In the genomic region with DNA sequence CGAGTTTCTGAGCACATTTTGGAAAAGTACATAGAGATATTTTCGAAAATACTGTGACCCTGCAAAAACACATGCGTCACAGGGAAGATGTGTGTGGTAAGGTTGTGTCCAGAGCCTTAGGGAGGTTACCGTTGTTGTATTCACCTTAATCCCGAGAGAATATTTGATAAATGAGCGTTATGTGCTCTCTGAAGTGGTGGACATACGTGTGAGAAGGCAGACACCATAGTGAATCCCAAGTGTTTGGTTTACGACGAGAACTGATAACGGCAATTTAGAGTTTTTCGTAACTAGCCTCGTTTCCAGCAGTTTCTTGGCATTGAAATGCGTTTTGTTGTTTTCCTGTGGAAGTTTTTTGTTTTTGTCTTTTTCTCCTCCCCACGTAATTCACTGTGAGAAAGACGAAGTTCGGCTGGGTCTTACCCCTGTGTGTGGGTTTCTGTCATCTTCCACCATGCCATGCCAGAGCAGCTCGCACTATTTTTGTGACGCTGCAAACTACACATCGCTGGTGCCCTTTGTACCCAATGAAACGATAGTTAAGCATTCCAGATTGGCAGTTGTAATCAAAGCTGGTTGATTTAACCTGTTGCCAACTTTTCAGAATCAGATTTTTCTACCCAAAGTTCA, we compare ENCODE assay signal across 8 mouse cellular contexts. TPM values are rescaled to one million over a fixed set of nuclear protein-coding genes. Genes with fewer than 3 reads are reported as not detected.
DNase-seq lines count a peak whose midpoint lies in the region; ATAC-seq and TF ChIP-seq lines count a peak whose summit lies in the region.

No protein-coding gene starts in this region.

- H3K4me1 ChIP-seq in cerebellum, adult 2 months (ENCODE audit: control insufficient read depth, insufficient read depth, low read length): no peaks in the 10 kb centered on the region; the same call in 1 of the 2 replicates
- H3K4me1 ChIP-seq in hindbrain, embryonic 16.5 days (ENCODE audit: control insufficient read depth, insufficient read depth, low read depth, low read length): peaks cover 19% of the 10 kb centered on the region

- peak overlapping the region; percentile 98 for H3K9ac ChIP-seq in hindbrain, embryonic 16.5 days (ENCODE audit: low read depth, low read length)

- no peak for TF ChIP-seq POLR2A in cerebellum, adult 2 months (IDR thresholded peaks at IDR 0.05; ENCODE audit: borderline replicate concordance, insufficient read depth, low read length)

- no peaks in the 10 kb centered on the region for H3K9me3 ChIP-seq in hindbrain, embryonic 16.5 days (ENCODE audit: control insufficient read depth, low read length)

- 2% methylated on average over 20 of the region's 20 CpGs for WGBS in cerebellum, adult 2 months
- 4% methylated on average over 20 of the region's 20 CpGs for WGBS in hindbrain, embryonic 16.5 days
- WGBS in macrophage (ENCODE audit: missing documents): under 1% methylated on average over 20 of the region's 20 CpGs

- DNase-seq in cerebellum, adult 2 months: no peak
- no peak for DNase-seq in cerebellum, postnatal 4 days (ENCODE audit: low spot score in 2 of 2)
- peak; percentile 25 for DNase-seq in thymus, postnatal 14 days
- DNase-seq in thymus, postnatal 25 days: no peak
- DNase-seq in spleen, postnatal 36 days (ENCODE audit: low spot score in 2 of 2): no peak
- no peak for DNase-seq in frontal cortex, postnatal 10 days (ENCODE audit: low spot score in 2 of 2)

- H3K4me2 ChIP-seq in hindbrain, embryonic 16.5 days (ENCODE audit: low read length): peak overlapping the region; percentile 79

- TF ChIP-seq CTCF in cerebellum, adult 2 months (IDR thresholded peaks at IDR 0.05; ENCODE audit: borderline replicate concordance, insufficient read depth, low read depth, low read length): no peak

- ATAC-seq in hindbrain, embryonic 16.5 days: no peak

- no peaks in the 10 kb centered on the region for H3K27me3 ChIP-seq in cerebellum, adult 2 months (ENCODE audit: control insufficient read depth, insufficient read depth, low read length)
- H3K27me3 ChIP-seq in hindbrain, embryonic 16.5 days (replicated peaks; ENCODE audit: control insufficient read depth, insufficient read depth, low read length): no peaks in the 10 kb centered on the region

- peak overlapping the region; percentile 57; the same call in 1 of the 2 replicates for H3K27ac ChIP-seq in cerebellum, adult 2 months (ENCODE audit: insufficient read depth, low read length)
- peak overlapping the region; percentile 93 for H3K27ac ChIP-seq in hindbrain, embryonic 16.5 days (ENCODE audit: low read depth, low read length)
- H3K27ac ChIP-seq in macrophage: peak overlapping the region; percentile 40; the same call in 1 of the 2 replicates

- H3K4me3 ChIP-seq in cerebellum, adult 2 months (replicated peaks; ENCODE audit: insufficient read depth, low read depth, low read length): peak overlapping the region; percentile 95
- H3K4me3 ChIP-seq in hindbrain, embryonic 16.5 days (ENCODE audit: low read length): peak overlapping the region; percentile 97
- H3K4me3 ChIP-seq in macrophage (ENCODE audit: inconsistent target): peak overlapping the region; percentile 72

- peaks cover 40% of the 10 kb centered on the region for H3K79me2 ChIP-seq in macrophage (ENCODE audit: inconsistent target)

- H3K36me3 ChIP-seq in hindbrain, embryonic 16.5 days (ENCODE audit: control insufficient read depth, insufficient read depth, low read length): peaks cover 15% of the 10 kb centered on the region
- peaks cover 16% of the 10 kb centered on the region; the same call in 1 of the 2 replicates for H3K36me3 ChIP-seq in macrophage (ENCODE audit: inconsistent target)

RNA-seq across cellular contexts. Expression of a gene that starts 1.0 kb away (rescaled TPM):
- 701 and 752 TPM in 2 replicates for polyA plus RNA-seq in cerebellum, adult 2 months (2012; rRNA removed)
- polyA plus RNA-seq in hindbrain, embryonic 16.5 days (2015; fragmentation: Nextera tagmentation; extraction: Ambion mirVana): 942 and 968 TPM in 2 replicates
- total RNA-seq in macrophage (2018; cell fraction: chromatin; rRNA removed): 10 to 100 TPM in 23 of 26 experiments, 1 to 10 TPM in 3; 9.0 to 60.1 (median 21.2) TPM
- total RNA-seq in macrophage (2018; cell fraction: cytosol; rRNA removed): 100 to 1,000 TPM; 198 to 409 (median 269) TPM
- 10 to 100 TPM; 25.2 to 96.1 (median 48.3) TPM for total RNA-seq in macrophage (2018; cell fraction: nucleus; rRNA removed)
- 366 to 429 TPM (median 381 TPM) in 3 replicates for polyA plus RNA-seq in macrophage (2018)

Comparison
In these comparisons a context has a peak if more than half of its experiments do, and no peak if none do; other contexts are left out.
1. H3K27ac ChIP-seq: peak in every context shown above with its lines; median percentile 93 in hindbrain, embryonic 16.5 days; 57 in cerebellum, adult 2 months; 40 in macrophage.